Mouse (Mus musculus) cortical plate, adult 2 months (tissue): Measurements from ENCODE around the gene Tmem26.

Experiments used
- CTCF ChIP-seq: fragments of 200-500 bp; IDR thresholded peaks from 2 replicates; pipeline ENCODE4 v1.5.1; 2011; ENCODE audit warnings: mild to moderate bottlenecking, control low read depth, low read length; ENCODE audit not compliant: insufficient read depth; ENCODE audit errors: extremely low read depth
- POLR2A ChIP-seq: fragments of 200-500 bp; IDR thresholded peaks from 2 replicates; pipeline ENCODE4 v1.6.1; 2011; ENCODE audit warnings: mild to moderate bottlenecking, low read length, control low read depth; ENCODE audit not compliant: insufficient read depth; ENCODE audit errors: extremely low read depth

DNA sequence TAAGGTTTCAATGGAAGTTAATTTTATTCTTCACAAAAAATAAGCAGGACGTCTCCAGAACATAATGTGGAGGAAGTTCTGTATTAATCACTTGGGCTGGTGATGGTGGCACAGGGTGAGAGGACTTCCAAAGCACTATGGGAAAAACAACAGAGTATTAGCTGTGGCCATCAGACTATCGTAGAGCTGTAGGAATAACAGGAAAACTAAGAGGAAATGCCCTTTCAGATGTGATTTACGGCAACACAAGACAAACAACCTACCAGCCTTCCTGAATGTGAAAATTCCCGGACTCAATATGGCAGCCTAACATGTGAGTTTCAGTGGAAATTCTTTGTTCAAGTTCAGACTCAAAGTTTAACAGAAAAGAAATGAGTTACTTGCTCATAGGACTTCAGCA, 42.2 kb upstream of the Tmem26 start:
- TF ChIP-seq POLR2A = no peak
- TF ChIP-seq CTCF = no peak
